Mouse (Mus musculus): Measurements from ENCODE around the gene Gm10097. TPM values are rescaled to one million over a fixed set of nuclear protein-coding genes. Genes with fewer than 3 reads are reported as not detected.

The Gm10097 gene
- total RNA-seq (2012; rRNA removed) (not detected in 2 replicates), polyA plus RNA-seq (2012; ENCODE audit: insufficient read depth in 1 of 2, insufficient read length in 2 of 2, low read depth in 1 of 2, low replicate concordance in 2 of 2, missing spikeins in 1 of 2) (not detected)

GRCm38 (mm10) chr10:5068676-5069265 lies at the start of gene Gm10097:
Gene Gm10097, plus strand, starts transcription at chr10:5069192.
- DNase-seq (ENCODE audit: low read depth, low spot score), result no peak
- no peaks in the 10 kb centered on the region for H3K9me3 ChIP-seq (replicated peaks; ENCODE audit: insufficient read depth, low read length)
- H3K4me3 ChIP-seq (ENCODE audit: control insufficient read depth in 1 of 2, insufficient read depth in 1 of 2, low read depth in 2 of 2, low read length in 2 of 2), result no peak within 1 kb of the TSS
- H3K4me1 ChIP-seq (ENCODE audit: control insufficient read depth in 1 of 2, insufficient read depth in 2 of 2, low read length in 2 of 2), result no peaks in the 10 kb centered on the region
- no peaks in the 10 kb centered on the region for H3K27me3 ChIP-seq (ENCODE audit: control insufficient read depth in 1 of 2, insufficient read depth in 2 of 2, low read length in 2 of 2)
- no peaks in the 10 kb centered on the region for H3K36me3 ChIP-seq (ENCODE audit: control insufficient read depth in 1 of 2, insufficient read depth in 2 of 2, low read length in 2 of 2)
- no peak within 1 kb of the TSS for H3K9ac ChIP-seq (ENCODE audit: control insufficient read depth, low read depth, low read length, poor library complexity, severe bottlenecking)
- H3K79me2 ChIP-seq (ENCODE audit: control insufficient read depth, insufficient read depth, low read length, poor library complexity), result no peaks in the 10 kb centered on the region
- H3K27ac ChIP-seq (ENCODE audit: control insufficient read depth, low read depth, low read length), result no peak within 1 kb of the TSS
- TF ChIP-seq NELFE (IDR thresholded peaks at IDR 0.05; ENCODE audit: low read depth, low read length) (no peak), HCFC1 (IDR thresholded peaks at IDR 0.05; ENCODE audit: low read depth, low read length) (no peak), JUND (IDR thresholded peaks at IDR 0.05; ENCODE audit: low read depth, low read length) (no peak), POLR2AphosphoS2 (IDR thresholded peaks at IDR 0.05; ENCODE audit: low read length) (no peak), MAZ (IDR thresholded peaks at IDR 0.05; ENCODE audit: low read depth, low read length) (no peak), TAL1 (IDR thresholded peaks at IDR 0.05; ENCODE audit: low read length) (no peak), UBTF (IDR thresholded peaks at IDR 0.05; ENCODE audit: borderline replicate concordance, insufficient read depth, low read depth, low read length) (no peak), GATA1 (IDR thresholded peaks at IDR 0.05; ENCODE audit: low read depth, low read length) (no peak), MEF2A (IDR thresholded peaks at IDR 0.05; ENCODE audit: extremely low read depth, insufficient replicate concordance, low read depth, low read length, poor library complexity, severe bottlenecking) (no peak), E2F4 (IDR thresholded peaks at IDR 0.05; ENCODE audit: borderline replicate concordance, low read depth, low read length) (no peak), CTCF (IDR thresholded peaks at IDR 0.05 in 2 of 3, conservative IDR thresholded peaks at IDR 0.05 in 1 of 3; ENCODE audit: control insufficient read depth in 1 of 3, insufficient read depth in 1 of 3, low read depth in 2 of 3, low read length in 3 of 3, poor library complexity in 1 of 3, severe bottlenecking in 1 of 3) (no peak), ZNF384 (IDR thresholded peaks at IDR 0.05; ENCODE audit: low read depth, low read length) (no peak)

- Histone ChIP-seq H3K36me3 (ENCODE audit: control insufficient read depth in 1 of 2, insufficient read depth in 2 of 2, low read length in 2 of 2) (no peaks in the 10 kb centered on the region), H3K27ac (ENCODE audit: control insufficient read depth, low read depth, low read length) (no peak overlapping the region), H3K4me1 (ENCODE audit: control insufficient read depth in 1 of 2, insufficient read depth in 2 of 2, low read length in 2 of 2) (no peaks in the 10 kb centered on the region), H3K79me2 (ENCODE audit: control insufficient read depth, insufficient read depth, low read length, poor library complexity) (no peaks in the 10 kb centered on the region), H3K4me3 (ENCODE audit: control insufficient read depth in 1 of 2, insufficient read depth in 1 of 2, low read depth in 2 of 2, low read length in 2 of 2) (no peak overlapping the region), H3K9me3 (replicated peaks; ENCODE audit: insufficient read depth, low read length) (no peaks in the 10 kb centered on the region), H3K27me3 (ENCODE audit: control insufficient read depth in 1 of 2, insufficient read depth in 2 of 2, low read length in 2 of 2) (no peaks in the 10 kb centered on the region), H3K9ac (ENCODE audit: control insufficient read depth, low read depth, low read length, poor library complexity, severe bottlenecking) (no peak overlapping the region)
- TF ChIP-seq ZMIZ1 (IDR thresholded peaks at IDR 0.05; ENCODE audit: low read depth, low read length) (no peak), USF2 (IDR thresholded peaks at IDR 0.05; ENCODE audit: borderline replicate concordance in 1 of 2, insufficient read depth in 1 of 2, low read depth in 1 of 2, low read length in 2 of 2) (no peak), MAFK (IDR thresholded peaks at IDR 0.05; ENCODE audit: borderline replicate concordance, low read depth, low read length) (no peak), RCOR1 (IDR thresholded peaks at IDR 0.05; ENCODE audit: low read depth, low read length) (no peak), ZNF384 (IDR thresholded peaks at IDR 0.05; ENCODE audit: low read depth, low read length) (no peak), POLR2A (IDR thresholded peaks at IDR 0.05; ENCODE audit: control insufficient read depth in 1 of 2, insufficient read depth in 1 of 2, low read depth in 1 of 2, low read length in 2 of 2, poor library complexity in 1 of 2) (no peak), ELF1 (IDR thresholded peaks at IDR 0.05; ENCODE audit: low read depth, low read length) (no peak), MAX (IDR thresholded peaks at IDR 0.05; ENCODE audit: low read length) (no peak)
- DNase-seq (ENCODE audit: low read depth, low spot score), result no peak
Observed at GRCm38 (mm10) chr10:5025906-5026305, 43.1 kb upstream of the Gm10097 start.
